Mouse (Mus musculus): ENCODE measurements around the gene Cryge. TPM values are rescaled to one million over a fixed set of nuclear protein-coding genes. Genes with fewer than 3 reads are reported as not detected.

Cryge gene
- not detected in 4 replicates for total RNA-seq (2023)

GRCm38 (mm10) chr1:65050952-65051351 lies at the start of gene Cryge:
TSS of gene Cryge (minus strand) at chr1:65051149.

DNA sequence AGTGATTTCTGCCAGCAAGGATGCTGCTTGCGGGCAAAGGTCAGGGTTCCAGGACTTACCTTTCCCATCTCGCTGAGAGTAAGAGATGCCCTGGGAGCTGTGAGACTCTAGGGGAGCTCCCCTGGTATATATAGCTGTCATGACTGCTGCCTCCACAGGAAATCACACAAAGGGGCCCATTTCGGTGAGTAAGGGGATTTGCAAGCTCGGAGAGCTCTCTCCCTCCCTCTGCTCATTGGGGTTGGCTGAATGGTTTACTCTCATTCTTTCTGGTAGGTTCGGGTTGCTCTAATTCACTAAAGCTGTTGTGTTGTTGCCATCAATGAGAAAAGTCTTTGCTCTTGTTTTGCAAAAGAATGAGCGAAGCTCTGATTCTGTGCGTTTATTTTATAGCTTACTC lies 31.2 kb upstream of the Cryge start, which contains the start of gene Crygb:
Crygb (minus strand) TSS at position 101 of the 400 bp plus-strand sequence.

DNA sequence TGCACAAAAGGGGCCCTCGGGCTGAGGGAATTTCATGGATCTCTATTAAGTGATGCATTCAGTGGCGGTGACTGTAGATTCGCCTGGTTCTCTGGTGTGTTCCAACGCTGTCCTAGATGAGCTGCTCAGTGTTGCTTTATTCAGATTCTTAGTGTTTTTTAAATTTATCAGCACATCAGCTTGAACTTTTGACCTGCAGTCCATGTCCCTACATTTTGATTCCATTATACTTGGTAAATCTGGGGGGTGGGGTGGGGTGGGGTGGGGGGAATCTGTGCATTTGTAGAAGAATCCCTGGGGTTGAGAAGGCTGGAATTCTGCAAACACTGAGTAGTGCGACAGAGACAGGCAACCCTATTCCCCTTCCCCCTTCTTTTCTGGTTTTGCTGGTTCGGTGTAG lies 22.6 kb upstream of the Cryge start, which contains the start of gene Crygc:
Crygc (minus strand) TSS at position 101 of the 400 bp plus-strand sequence.

DNA sequence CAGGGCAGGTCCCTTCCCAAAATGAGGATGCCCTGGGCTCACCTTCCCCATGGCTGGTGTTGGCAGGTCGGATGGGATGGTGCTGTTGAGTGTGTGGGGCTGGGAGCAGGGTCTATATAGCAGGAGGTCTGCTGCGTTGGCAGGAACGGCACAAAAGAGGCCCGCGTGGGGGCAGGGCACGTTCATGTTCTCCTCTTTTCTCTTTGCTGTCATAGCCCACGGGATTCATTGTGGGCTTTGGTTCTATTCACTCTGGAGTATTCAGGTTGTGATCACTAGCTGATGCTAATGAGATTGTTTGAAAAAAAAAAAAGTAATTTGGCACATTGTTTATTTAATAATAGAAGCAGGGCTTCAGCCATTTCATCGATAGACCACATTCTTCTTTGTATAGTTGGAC lies 12.4 kb upstream of the Cryge start, which contains the start of gene Crygd:
Crygd (minus strand) TSS at position 101 of the 400 bp plus-strand sequence.

DNA sequence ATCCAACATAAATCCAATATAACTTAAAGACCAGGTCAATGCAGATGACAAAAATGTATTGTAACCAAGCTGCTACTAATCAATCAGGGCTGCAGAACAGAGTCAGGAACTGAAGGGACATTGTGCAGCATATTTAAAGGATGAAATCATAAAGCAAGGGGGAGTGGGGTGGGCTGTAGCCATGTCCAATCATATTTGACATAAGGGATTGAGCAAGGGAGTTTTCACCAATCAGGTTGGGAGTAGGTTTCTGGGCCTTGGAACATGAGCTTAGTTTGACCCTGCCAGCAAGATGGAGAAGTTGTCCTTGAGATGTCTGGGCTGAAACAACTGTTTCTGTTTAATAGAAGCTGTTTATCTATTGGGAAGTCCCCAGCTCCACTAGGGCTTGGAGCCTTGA lies 18.3 kb downstream of the Cryge start, which contains the start of gene Akr1cl:
Akr1cl (minus strand) TSS at position 119 of the 400 bp plus-strand sequence.

Other genes starting within 250 kb of the Cryge start
- 105 to 118 TPM (median 113 TPM) in 4 replicates for gene Plekhm3, start 94.3 kb downstream of the Cryge start, total RNA-seq (2023)
- not detected in 4 replicates for gene Akr1cl, start 18.4 kb downstream of the Cryge start, total RNA-seq (2023)
- gene Crygd, start 12.3 kb upstream of the Cryge start, total RNA-seq (2023): not detected in 4 replicates
- not detected in 4 replicates for gene Crygc, start 22.5 kb upstream of the Cryge start, total RNA-seq (2023)
- gene Crygb, start 31.1 kb upstream of the Cryge start, total RNA-seq (2023): not detected in 4 replicates
- not detected in 4 replicates for gene Cryga, start 52.2 kb upstream of the Cryge start, total RNA-seq (2023)
- not detected in 4 replicates for gene Gm28845, start 68.4 kb upstream of the Cryge start, total RNA-seq (2023)
- gene D630023F18Rik, start 72.1 kb upstream of the Cryge start, total RNA-seq (2023): not detected in 4 replicates
- 4.8 to 8.2 TPM (median 5.8 TPM) in 4 replicates for gene Idh1, start 135.4 kb upstream of the Cryge start, total RNA-seq (2023)
- 55.2 to 61.9 TPM (median 59.3 TPM) in 4 replicates for gene Pikfyve, start 135.5 kb upstream of the Cryge start, total RNA-seq (2023)
- gene Pth2r, start 230.9 kb upstream of the Cryge start, total RNA-seq (2023): not detected in 4 replicates